Mouse (Mus musculus): Measurements from ENCODE around the gene Ccdc188. TPM values are rescaled to one million over a fixed set of nuclear protein-coding genes. Genes with fewer than 3 reads are reported as not detected.

Ccdc188 gene
- polyA plus RNA-seq, 1 experiment = not detected

GRCm38 (mm10) chr16:18213689-18214088 lies 4.0 kb upstream of the Ccdc188 start:
- WGBS = 27% methylated on average over 6 of the region's 6 CpGs
- Histone ChIP-seq H3K4me3 (ENCODE audit: insufficient read depth, low read depth, low read length) (no peak overlapping the region; the same call in 1 of the 2 replicates), H3K27ac (ENCODE audit: insufficient read depth, low read depth, low read length) (peak overlapping the region; percentile 26; the same call in 1 of the 2 replicates), H3K4me1 (ENCODE audit: control insufficient read depth, insufficient read depth, low read length) (peaks cover 34% of the 10 kb centered on the region)
- no peak for TF ChIP-seq POLR2A (IDR thresholded peaks at IDR 0.05; ENCODE audit: insufficient read depth, low read depth, low read length)
- TF ChIP-seq CTCF (IDR thresholded peaks at IDR 0.05; ENCODE audit: insufficient read depth, low read depth, low read length) = no peak

- 71% methylated on average over 7 of the region's 7 CpGs for WGBS
- peaks cover 46% of the 10 kb centered on the region for H3K4me1 ChIP-seq (ENCODE audit: control insufficient read depth, insufficient read depth, low read length)
- H3K4me3 ChIP-seq (ENCODE audit: insufficient read depth, low read depth, low read length) = no peak overlapping the region
- H3K27ac ChIP-seq (ENCODE audit: insufficient read depth, low read depth, low read length) = no peak overlapping the region
- TF ChIP-seq POLR2A (IDR thresholded peaks at IDR 0.05; ENCODE audit: insufficient read depth, low read depth, low read length) = no peak
- no peak for TF ChIP-seq CTCF (IDR thresholded peaks at IDR 0.05; ENCODE audit: insufficient read depth, low read depth, low read length)
These were observed 2.8 kb upstream of the Ccdc188 start for GRCm38 (mm10) chr16:18214858-18215257.

- WGBS = 77% methylated on average over 9 of the region's 9 CpGs
- no peak overlapping the region for H3K27ac ChIP-seq (ENCODE audit: insufficient read depth, low read depth, low read length)
- peaks cover 61% of the 10 kb centered on the region for H3K4me1 ChIP-seq (ENCODE audit: control insufficient read depth, insufficient read depth, low read length)
- TF ChIP-seq POLR2A (IDR thresholded peaks at IDR 0.05; ENCODE audit: insufficient read depth, low read depth, low read length) (no peak), CTCF (IDR thresholded peaks at IDR 0.05; ENCODE audit: insufficient read depth, low read depth, low read length) (no peak)
- no peak overlapping the region for H3K4me3 ChIP-seq (ENCODE audit: insufficient read depth, low read depth, low read length)
These were observed 909 bp downstream of the Ccdc188 start for GRCm38 (mm10) chr16:18218580-18218996.

- TF ChIP-seq CTCF (IDR thresholded peaks at IDR 0.05; ENCODE audit: insufficient read depth, low read depth, low read length) (no peak), POLR2A (IDR thresholded peaks at IDR 0.05; ENCODE audit: insufficient read depth, low read depth, low read length) (no peak)
- Histone ChIP-seq H3K4me3 (ENCODE audit: insufficient read depth, low read depth, low read length) (no peak overlapping the region), H3K27ac (ENCODE audit: insufficient read depth, low read depth, low read length) (peak overlapping the region; percentile 29), H3K4me1 (ENCODE audit: control insufficient read depth, insufficient read depth, low read length) (peaks cover 55% of the 10 kb centered on the region)
- 48% methylated on average over 8 of the region's 8 CpGs for WGBS
These were observed 2.3 kb downstream of the Ccdc188 start for GRCm38 (mm10) chr16:18220001-18220400.

GRCm38 (mm10) chr16:18220856-18221542 lies 3.3 kb downstream of the Ccdc188 start:
- Histone ChIP-seq H3K27ac (ENCODE audit: insufficient read depth, low read depth, low read length) (no peak overlapping the region; the same call in 1 of the 2 replicates), H3K4me3 (ENCODE audit: insufficient read depth, low read depth, low read length) (no peak overlapping the region), H3K4me1 (ENCODE audit: control insufficient read depth, insufficient read depth, low read length) (peaks cover 53% of the 10 kb centered on the region)
- WGBS = 92% methylated on average over 6 of the region's 6 CpGs
- TF ChIP-seq CTCF (IDR thresholded peaks at IDR 0.05; ENCODE audit: insufficient read depth, low read depth, low read length) = no peak

GRCm38 (mm10) chr16:18221543-18221898 lies 3.8 kb downstream of the Ccdc188 start:
- no peak overlapping the region for H3K4me3 ChIP-seq (ENCODE audit: insufficient read depth, low read depth, low read length)
- H3K27ac ChIP-seq (ENCODE audit: insufficient read depth, low read depth, low read length) = 0 out of 2 replicates have a peak overlapping the region, but pooled peaks have one; percentile 5
- peaks cover 51% of the 10 kb centered on the region for H3K4me1 ChIP-seq (ENCODE audit: control insufficient read depth, insufficient read depth, low read length)
- TF ChIP-seq CTCF (IDR thresholded peaks at IDR 0.05; ENCODE audit: insufficient read depth, low read depth, low read length) (no peak), POLR2A (IDR thresholded peaks at IDR 0.05; ENCODE audit: insufficient read depth, low read depth, low read length) (no peak)
- 69% methylated on average over 11 of the region's 11 CpGs for WGBS

- no peak for TF ChIP-seq POLR2A (IDR thresholded peaks at IDR 0.05; ENCODE audit: insufficient read depth, low read depth, low read length)
- TF ChIP-seq CTCF (IDR thresholded peaks at IDR 0.05; ENCODE audit: insufficient read depth, low read depth, low read length) = no peak
- 79% methylated on average over 11 of the region's 11 CpGs for WGBS
- Histone ChIP-seq H3K4me1 (ENCODE audit: control insufficient read depth, insufficient read depth, low read length) (peaks cover 54% of the 10 kb centered on the region), H3K4me3 (ENCODE audit: insufficient read depth, low read depth, low read length) (no peak overlapping the region), H3K27ac (ENCODE audit: insufficient read depth, low read depth, low read length) (no peak overlapping the region)
These were observed 4.5 kb downstream of the Ccdc188 start for GRCm38 (mm10) chr16:18222188-18222587.

GRCm38 (mm10) chr16:18227187-18227586 lies 9.5 kb downstream of the Ccdc188 start:
- peaks cover 66% of the 10 kb centered on the region for H3K4me1 ChIP-seq (ENCODE audit: control insufficient read depth, insufficient read depth, low read length)

GRCm38 (mm10) chr16:18227897-18228422 lies 10.3 kb downstream of the Ccdc188 start:
- TF ChIP-seq CTCF (IDR thresholded peaks at IDR 0.05; ENCODE audit: insufficient read depth, low read depth, low read length) (no peak), POLR2A (IDR thresholded peaks at IDR 0.05; ENCODE audit: insufficient read depth, low read depth, low read length) (no peak)
- WGBS = 87% methylated on average over 20 of the region's 20 CpGs
- no peak overlapping the region for H3K27ac ChIP-seq (ENCODE audit: insufficient read depth, low read depth, low read length)
- H3K4me1 ChIP-seq (ENCODE audit: control insufficient read depth, insufficient read depth, low read length) = peaks cover 59% of the 10 kb centered on the region
- no peak overlapping the region for H3K4me3 ChIP-seq (ENCODE audit: insufficient read depth, low read depth, low read length)

More at GRCm38 (mm10) chr16:18227187-18227586, 9.5 kb downstream of the Ccdc188 start:
- H3K27ac ChIP-seq (ENCODE audit: insufficient read depth, low read depth, low read length) = no peak overlapping the region
- TF ChIP-seq POLR2A (IDR thresholded peaks at IDR 0.05; ENCODE audit: insufficient read depth, low read depth, low read length) = no peak
- no peak for TF ChIP-seq CTCF (IDR thresholded peaks at IDR 0.05; ENCODE audit: insufficient read depth, low read depth, low read length)
- 91% methylated on average over 13 of the region's 13 CpGs for WGBS
- no peak overlapping the region for H3K4me3 ChIP-seq (ENCODE audit: insufficient read depth, low read depth, low read length)

Measured in olfactory bulb, adult 2 months (tissue).